Mouse (Mus musculus): Measurements from ENCODE around the gene Satl1. TPM values are rescaled to one million over a fixed set of nuclear protein-coding genes. Genes with fewer than 3 reads are reported as not detected.

The Satl1 gene
- not detected in 2 replicates for polyA plus RNA-seq (2012)

DNA sequence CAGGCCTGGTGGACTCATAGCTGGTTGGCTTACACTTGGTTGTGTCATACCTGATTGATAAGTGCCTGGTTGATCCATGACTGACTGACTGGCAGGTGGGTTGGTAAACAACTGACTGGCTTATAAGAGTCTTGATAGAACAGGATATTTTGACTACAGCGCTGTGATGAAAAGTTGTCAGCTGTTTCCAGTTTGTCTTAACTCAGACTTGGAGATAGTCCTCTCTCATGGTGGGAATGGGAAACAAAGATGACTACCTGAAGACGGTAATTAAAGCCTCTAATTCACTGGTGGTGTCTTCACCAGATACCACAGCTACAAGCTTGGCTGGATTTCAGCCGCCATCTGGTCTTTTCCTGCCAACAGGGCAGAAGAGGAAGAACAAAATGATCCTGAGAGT lies at the start of gene Satl1:
Gene Satl1 (minus strand): TSS at position 101 of the 400 bp plus-strand sequence.
- TF ChIP-seq GATA1 (IDR thresholded peaks at IDR 0.05; ENCODE audit: low read length): no peak

GRCm38 (mm10) chrX:112438064-112438463 lies 31.5 kb upstream of the Satl1 start:
- no peak for TF ChIP-seq GATA1 (IDR thresholded peaks at IDR 0.05; ENCODE audit: low read length)

DNA sequence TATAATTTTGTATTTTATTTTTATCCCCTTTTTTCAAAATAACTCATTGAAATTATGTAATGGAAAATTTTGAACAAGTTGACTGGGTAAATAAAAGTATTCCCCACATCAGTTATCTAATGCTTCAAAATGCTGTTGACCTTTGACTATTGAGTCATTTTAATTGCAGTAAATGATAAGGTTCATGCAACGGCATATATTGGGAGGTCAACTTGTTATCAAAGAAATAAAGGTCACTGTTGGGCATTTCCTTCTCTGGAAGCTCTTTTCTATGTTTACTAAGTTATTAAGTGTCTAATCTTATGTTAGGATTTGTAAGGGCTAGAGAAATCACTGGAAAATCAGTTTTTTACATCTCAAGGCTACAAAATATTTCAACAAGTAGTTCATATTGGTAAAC lies 31.0 kb upstream of the Satl1 start:
- no peak for TF ChIP-seq GATA1 (IDR thresholded peaks at IDR 0.05; ENCODE audit: low read length)

DNA sequence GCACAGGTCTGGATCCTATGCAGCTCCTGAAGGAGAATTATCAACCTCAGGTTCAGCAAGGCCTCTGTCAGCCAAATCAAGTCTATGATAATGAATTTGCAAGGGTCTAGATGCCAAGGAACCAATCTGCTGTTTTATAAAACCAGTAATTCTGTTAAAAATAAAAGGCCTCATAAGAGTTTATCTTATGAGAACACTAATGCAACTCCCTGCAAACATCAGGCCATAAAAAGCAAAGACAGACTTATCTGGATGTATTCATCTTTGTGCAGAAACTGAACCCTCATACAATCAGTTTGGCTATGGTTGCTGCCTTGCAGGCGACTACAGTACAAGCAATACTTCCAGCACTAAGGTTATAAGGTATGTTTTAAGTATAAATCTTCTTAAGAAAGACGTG lies 5.7 kb upstream of the Satl1 start:
- TF ChIP-seq GATA1 (IDR thresholded peaks at IDR 0.05; ENCODE audit: low read length): no peak

DNA sequence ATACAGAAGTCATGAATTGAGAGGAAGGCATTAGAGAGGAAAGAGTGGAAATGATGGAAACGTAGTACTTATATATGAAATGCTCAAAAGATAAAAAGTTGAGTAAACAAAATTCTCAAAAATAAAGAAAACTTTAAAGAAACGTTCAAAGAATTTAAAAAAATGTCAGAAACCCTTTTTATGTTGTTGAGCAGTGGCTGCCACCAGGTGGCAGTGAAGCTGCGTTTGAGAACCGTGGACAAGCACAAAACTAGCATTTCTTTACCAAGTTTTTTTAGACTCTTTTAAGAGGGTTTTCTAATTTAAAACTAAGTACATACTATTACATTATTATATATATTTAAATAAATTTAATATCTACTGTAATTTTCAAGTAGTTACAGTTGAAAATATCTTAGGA lies 38.2 kb downstream of the Satl1 start:
- no peak for TF ChIP-seq GATA1 (IDR thresholded peaks at IDR 0.05; ENCODE audit: low read length)

- TF ChIP-seq GATA1 (IDR thresholded peaks at IDR 0.05; ENCODE audit: low read length): no peak
Measured at GRCm38 (mm10) chrX:112348395-112348791, 58.2 kb downstream of the Satl1 start.

DNA sequence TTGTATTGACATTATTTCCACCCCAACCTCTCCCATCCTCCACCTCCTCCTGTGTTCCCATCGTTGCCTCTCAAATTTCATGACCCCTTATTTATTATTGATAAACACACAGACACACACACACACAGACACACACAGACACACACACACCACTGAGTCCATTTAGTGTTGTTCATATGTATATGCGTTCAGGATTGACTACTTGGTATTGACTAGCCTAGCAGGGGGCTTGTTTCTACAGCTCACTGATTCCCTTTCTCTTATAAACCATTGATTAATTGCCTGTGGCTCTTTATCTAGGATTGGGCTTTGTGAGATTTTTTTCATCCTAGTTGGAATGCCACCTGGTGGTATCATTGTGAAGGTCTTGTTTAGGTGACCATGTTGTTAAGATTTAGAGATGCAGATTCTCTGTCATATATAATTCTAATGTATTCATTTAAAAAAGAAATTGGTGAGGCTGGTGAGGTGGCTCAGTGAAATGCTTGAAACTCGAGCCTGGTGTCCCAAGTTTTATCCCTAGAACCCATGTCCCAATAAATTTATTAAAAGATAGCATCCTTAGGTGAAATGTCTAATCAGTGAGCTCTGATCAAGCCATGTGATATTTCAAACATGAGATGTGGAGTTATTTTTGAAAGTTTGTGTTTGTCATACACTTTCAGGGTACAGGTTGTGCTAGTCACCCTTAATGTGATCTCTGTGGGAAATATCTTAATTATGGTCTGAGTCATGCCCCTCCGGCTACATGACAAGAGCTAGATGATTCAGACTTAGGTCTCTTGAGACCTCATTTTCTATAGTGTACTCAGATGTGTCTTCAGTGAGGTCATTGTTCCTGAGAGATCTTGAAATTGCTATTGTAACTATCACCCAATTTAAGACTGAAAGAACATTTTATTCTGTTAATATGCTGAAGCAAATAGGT lies 58.8 kb downstream of the Satl1 start:
- no peak for TF ChIP-seq GATA1 (IDR thresholded peaks at IDR 0.05; ENCODE audit: low read length)

DNA sequence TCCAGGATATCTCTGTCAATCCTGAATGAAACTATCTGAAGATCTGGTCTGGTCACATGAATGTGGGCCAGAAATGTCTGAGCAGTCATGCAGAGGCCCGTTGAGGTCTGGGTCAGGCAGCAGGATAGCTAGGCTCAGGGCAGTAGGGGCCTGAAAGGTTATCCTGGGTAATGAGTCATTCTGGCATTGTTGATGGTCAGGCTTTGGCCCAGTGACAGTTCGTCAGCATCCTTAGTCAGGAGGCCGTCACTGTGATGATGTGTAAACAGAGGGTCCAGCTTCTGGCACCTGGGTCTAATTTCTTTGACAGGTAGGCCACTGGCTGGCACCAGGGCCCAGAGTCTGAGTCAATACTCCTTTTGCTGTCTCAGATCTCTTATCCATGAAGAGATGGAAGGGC lies 67.1 kb downstream of the Satl1 start:
- no peak for TF ChIP-seq GATA1 (IDR thresholded peaks at IDR 0.05; ENCODE audit: low read length)

Other genes starting within 250 kb of the Satl1 start
- not detected in 2 replicates for gene 4933403O08Rik, start 167.7 kb downstream of the Satl1 start, polyA plus RNA-seq (2012)
- gene Apool, start 95.4 kb downstream of the Satl1 start, polyA plus RNA-seq (2012): 0.66 and 1.2 TPM in 2 replicates
- gene 2010106E10Rik, start 88.5 kb upstream of the Satl1 start, polyA plus RNA-seq (2012): not detected in 2 replicates
- not detected in 2 replicates for gene Zfp711, start 193.7 kb upstream of the Satl1 start, polyA plus RNA-seq (2012)

Data from G1E-ER4 (cell line).